Mouse (Mus musculus): ENCODE measurements around the gene Atp7a.
A peak's percentile ranks its signal among the peaks of the same experiment; 100 is the strongest.

Gene Atp7a

GRCm38 (mm10) chrX:106082518-106082917, 55.4 kb downstream of the Atp7a start:
- no peak for DNase-seq

- no peak for DNase-seq
Measured at GRCm38 (mm10) chrX:106085132-106085531, 58.1 kb downstream of the Atp7a start.

DNA sequence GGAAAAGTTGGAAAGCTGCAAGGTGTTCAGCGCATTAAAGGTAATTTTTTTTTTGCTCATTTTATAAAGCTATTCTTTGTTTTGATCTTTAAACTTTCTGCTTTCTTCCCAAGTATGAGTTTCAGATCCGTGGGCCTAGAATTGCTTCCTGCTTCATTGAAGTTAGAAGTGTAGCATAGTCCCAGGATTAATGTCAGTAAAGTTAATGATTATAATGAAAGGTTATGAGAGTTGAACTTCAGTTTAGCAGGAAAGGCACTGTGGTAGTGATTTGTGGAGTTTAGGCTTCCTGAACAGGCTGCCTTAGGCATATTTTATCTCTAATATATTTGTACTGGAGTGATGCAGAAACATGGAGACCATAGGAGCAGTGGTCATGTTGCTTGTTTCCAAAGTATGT, 58.5 kb downstream of the Atp7a start:
- no peak for DNase-seq

DNA sequence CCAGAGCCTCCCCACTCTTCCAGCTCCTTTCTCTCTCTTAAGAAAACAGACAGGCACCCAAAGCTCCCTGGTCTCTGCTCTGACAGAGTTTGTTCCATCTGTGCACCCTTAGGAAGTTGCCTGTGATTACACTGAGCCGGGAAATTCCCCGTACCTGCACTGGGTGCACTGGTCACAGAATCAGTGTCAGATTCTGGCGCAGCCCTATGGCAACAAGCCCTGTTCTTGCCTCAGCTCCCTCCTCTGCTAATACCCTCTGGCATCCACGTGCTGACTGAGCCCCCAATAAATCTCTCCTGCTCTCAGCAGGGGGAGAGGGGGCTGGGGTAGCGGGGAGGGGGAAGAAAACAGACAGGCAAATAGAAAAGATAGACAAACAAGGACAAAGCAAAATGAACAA, 65.9 kb downstream of the Atp7a start:
- DNase-seq: peak; percentile 0

DNA sequence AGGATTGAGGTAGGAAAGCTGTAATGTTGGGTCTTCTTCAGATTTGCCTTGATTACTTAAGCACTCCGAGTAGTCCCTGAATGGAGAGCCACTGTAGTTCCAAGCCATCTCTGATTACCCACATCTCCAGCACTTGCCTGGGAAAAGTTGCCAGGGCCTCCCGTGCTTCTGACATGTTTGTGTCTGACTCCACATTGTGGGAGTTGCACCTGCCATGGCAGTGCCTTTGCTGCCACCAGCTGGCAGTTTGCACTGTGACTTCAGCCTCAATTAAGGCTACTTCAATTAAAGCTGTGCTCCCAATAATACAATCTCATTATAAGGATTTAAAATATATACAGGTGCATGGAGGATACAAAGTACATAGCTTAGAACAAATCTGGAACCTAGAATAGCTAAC, 78.4 kb downstream of the Atp7a start:
- DNase-seq: peak; percentile 6

GRCm38 (mm10) chrX:106113881-106114280, 86.8 kb downstream of the Atp7a start:
- DNase-seq: no peak

- DNase-seq: no peak
Measured at GRCm38 (mm10) chrX:106114674-106115073, 87.6 kb downstream of the Atp7a start.

DNA sequence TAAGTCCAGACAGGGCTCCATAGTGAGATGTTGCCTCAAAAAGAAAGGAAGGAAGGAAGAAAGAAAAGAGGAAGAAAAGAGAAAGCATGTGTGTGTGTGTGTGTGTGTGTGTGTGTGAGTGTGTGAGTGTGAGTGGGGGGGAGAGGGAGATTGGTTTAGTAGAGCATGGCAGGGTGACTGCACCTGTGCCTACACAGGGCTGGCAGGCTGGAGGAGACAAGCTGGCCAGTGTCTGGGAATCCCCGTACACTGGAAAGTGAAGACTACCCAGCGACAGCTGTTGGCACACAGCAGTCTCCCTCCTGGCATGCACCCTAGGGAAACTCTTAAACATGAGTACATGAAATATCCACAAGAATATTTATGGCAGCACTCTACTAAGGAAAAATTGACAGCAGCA, 95.7 kb downstream of the Atp7a start:
- DNase-seq: no peak

DNA sequence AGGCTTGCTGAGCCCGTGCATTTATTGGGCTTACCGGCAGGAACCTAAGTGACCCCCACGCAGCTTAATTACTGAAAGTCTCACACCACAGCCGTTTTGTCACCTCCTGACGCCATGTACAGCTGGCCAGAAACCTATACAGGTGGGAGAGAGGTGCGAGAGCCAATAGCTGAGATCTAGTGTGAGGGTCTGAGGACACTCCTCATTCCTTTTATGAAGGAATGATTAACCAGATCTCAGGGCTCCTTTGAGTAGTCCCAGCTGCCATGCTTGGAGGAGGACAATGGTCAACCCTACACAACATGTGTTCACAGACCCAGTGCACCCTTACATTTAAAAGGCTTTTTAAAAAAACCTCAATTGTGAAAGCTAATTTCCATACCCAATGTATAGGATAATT, 101.2 kb downstream of the Atp7a start:
- no peak for DNase-seq

DNA sequence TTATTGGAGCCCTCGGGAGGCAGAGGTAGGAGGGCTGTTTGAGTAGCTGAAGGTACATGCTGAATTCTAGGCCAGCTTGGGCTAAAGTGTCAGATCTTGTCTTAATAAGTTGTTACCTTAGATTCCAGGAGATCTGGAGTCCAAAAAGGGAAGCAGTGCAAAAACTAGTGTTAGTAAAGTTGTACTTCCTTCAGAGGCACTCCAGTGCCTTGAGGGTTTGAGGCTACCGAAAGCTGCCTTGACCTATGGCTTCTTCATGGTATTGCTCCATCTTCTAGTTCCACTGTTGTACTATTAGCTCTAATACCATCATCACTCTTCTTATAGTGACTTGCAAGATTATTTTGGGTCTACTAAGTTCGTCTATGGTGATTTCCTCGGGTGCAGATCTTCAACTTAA, 102.8 kb downstream of the Atp7a start:
- no peak for DNase-seq

GRCm38 (mm10) chrX:106134916-106135315, 107.8 kb downstream of the Atp7a start:
- no peak for DNase-seq

- DNase-seq: no peak
Measured at GRCm38 (mm10) chrX:106135484-106135883, 108.4 kb downstream of the Atp7a start.

DNA sequence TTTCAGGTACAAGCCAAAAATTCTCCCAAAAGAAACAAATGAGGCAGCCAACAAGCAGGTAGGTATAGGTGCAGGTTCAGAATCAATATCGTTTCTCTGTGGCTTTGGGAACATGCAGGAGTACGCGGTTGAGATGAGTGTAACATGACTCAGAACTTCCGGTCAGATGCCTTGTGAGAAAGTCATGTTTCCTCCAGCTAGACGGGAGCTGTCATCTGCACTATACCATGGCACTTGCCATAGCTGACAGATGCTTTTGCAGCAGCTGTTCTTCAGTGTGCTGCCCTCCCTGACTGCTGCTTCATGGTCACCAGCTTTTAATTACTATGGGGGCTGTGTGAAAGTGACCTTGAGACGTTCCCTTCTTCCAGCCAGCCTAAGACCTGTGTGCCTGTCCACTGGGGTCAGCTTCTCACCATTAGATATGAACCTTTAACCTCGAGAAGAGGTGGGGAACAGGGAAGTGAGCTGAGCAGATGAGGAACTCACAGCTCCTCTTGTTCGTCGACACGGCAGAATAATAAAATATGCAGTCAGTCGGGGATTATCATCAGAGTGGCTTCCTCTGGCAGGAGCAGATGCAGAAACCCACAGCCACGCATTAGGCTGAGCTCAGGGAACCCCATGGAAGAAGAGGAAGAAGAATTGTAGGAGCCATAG, 109.0 kb downstream of the Atp7a start:
- no peak for DNase-seq

DNA sequence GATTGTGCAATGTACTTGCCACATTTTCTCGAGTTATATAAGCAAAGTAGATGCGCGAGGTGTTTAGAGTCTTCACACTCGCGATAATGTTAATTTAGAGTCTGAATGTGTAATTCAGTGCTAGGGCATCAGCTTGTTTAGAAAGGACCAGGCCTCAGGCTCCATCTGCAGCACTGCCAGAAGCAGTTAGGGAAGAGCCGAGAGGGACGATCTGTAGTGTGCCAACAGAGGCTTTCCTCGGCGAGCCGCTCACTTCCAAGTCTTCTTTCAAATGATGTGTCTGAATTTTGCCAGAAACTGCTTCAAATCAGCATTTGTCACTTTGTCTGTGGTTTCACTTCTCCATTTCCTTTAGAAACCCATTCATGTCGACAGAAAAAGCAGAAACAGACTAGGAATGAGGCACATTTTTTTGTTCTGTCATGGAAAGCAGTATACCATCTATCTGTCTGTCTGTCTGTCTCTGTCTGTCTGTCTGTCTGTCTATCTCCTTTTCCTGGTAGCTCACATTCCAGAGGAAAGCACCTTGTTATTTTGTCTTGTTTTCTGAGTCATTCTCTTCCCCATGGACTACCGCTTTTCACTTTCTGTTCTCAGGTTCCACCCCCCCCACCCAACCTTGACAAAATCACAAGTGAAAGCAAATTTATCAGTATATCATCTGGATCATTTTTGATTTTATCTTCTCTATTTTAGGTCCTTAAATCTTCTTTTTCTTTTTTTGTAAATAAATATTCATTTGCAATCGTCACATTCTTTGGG, 112.4 kb downstream of the Atp7a start:
- peak; percentile 1 for DNase-seq

DNA sequence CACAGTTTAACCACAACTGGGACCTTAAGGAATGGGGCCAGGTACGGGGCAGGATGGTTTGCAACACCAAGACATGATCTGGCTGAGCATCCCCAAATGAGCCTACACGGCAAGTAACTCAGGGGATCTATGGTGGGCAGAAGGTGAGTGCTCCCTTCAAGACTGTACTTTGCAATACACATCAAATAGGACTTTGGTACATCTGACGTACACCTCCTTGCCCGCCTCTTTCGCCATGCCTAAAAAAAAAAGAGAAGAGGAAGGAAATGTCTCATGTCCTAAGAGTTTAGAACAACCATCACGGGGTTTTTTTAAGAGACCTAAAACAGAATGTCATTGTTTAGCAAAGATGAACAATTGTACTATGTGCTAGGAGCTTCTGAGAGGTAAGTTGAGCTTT, 115.9 kb downstream of the Atp7a start, which contains the start of gene Tlr13:
TSS of gene Tlr13 (plus strand) at position 269 of the 400 bp plus-strand sequence.
- DNase-seq: no peak

DNA sequence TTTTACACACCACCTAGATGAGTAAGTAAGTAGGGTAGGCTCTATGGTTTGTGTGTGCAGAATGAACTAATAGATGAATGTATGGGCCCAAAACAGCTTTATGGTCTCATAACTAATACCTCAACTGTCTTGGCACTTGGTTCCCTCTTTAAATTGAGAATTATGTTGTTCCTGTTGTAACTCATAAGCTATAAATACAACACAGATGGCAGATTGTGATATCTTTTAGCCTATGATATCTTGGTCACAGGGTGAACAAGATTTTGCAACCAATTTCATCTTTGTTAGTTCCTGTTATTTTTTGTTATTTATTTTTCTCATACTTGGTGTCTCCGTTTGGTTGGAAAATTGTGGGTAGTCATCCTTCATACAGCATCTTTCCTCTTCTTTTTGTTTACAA, 121.1 kb downstream of the Atp7a start:
- no peak for DNase-seq

GRCm38 (mm10) chrX:106149460-106149859, 122.4 kb downstream of the Atp7a start:
- DNase-seq: no peak

GRCm38 (mm10) chrX:106154180-106154586, 127.1 kb downstream of the Atp7a start:
- DNase-seq: no peak

GRCm38 (mm10) chrX:106155892-106156291, 128.8 kb downstream of the Atp7a start:
- DNase-seq: no peak

- no peak for DNase-seq
Measured at GRCm38 (mm10) chrX:106163995-106164394, 136.9 kb downstream of the Atp7a start.

DNA sequence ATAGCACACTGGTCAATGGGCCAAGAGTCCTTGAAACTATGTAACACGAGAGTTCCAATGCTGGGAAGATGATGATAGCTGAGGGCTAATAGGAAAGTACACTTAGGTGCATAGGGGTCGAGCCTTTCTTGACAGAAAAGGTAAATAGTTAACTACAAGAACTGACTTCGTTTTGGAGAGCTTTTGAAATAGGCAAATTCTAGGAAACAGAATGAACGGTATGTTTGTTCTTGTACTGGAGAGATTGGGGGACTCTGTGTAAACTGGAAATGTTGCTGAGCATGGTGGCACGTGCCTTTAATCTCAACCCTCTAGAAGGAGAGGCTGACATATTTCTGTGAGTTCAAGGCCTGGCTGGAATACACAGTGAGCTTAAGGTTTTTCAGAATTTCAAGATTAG, 137.5 kb downstream of the Atp7a start:
- no peak for DNase-seq

DNA sequence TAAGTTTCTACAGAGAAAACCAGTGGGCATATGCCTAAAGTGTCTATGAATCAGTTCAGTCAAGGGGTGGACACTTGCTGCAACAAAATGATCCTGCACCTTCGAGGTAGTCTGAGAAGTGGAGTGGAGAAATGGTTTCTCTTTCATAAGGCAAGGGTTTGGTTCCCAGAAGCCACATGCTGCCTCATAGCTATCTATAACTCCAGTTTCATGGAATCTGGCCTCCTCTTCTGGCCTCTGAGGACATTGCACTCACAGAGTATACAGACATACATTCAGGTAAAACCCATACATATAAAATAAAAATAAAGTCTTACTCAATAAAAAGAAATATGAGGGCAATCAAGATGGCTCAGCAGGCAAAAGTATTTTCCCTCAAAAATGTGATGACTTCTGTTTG, 138.0 kb downstream of the Atp7a start:
- DNase-seq: no peak

DNA sequence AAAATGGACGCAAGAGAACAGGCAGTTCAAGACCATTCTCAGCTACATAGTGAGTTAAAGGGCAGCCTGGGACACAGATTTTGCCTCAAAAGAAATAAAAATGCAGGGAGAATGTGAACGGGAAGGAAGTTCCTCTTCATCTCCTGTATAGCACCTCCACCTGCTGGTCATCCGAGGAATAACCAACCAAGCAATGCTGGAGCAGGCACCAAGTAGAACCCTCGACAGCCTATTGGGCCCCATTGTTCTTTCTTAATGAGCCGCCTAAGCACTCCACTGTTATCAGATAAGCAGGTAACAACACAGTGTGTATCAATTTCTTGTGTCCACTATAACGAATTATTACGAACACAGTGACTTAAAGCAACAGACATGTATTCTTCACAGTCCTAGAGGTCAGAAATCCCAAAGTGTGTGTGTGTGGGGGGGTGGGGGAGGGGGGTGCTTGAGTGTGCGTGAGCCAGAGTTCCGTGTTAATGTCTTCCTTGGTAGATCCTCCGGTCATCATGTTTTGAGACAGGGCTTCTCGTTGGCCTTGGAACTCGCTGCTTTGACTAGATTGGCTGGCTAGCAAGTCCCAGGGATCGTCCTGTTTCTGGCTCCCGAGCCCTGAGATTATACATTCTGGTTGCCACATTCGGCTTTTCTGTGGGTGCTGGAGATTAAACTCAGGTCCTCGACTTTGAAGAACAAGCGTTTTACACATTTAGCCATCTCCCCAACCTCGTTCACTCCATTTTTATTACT, 144.2 kb downstream of the Atp7a start:
- peak; percentile 73 for DNase-seq

GRCm38 (mm10) chrX:106171853-106172154, 144.7 kb downstream of the Atp7a start:
- no peak for DNase-seq
